Mouse (Mus musculus): Measurements from ENCODE around the gene Tomm34. TPM values are rescaled to one million over a fixed set of nuclear protein-coding genes. Genes with fewer than 3 reads are reported as not detected.

Tomm34 gene
- polyA plus RNA-seq, 1 experiment from 2014 or later = 58.9 TPM

DNA sequence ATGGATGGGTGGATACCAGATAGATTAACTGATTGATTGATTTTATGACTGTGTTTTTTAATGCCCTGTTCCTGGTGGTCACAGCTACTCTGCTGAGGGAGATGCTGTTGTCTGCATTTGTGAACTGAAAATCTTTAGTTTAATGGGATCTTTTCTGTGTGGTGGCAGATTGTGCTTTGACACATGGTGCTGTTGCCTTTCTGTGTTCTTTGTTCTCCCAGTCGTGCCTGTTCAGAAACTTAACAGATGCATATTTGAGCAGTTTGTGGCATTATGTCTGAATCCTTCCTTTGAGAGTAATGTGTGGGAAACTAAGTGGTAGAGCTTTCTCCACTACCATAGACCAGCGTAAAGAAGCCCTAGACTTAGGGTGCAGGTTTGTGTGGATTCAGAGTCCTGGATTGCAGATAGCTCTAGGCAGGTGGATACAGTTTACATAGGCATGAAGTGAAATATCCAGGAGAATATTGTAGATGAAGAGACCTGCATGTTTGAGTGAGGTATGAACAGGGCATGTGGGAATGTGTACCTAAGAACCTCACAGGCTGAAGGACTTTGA is 62.9 kb downstream of the Tomm34 start:
- H3K27me3 ChIP-seq = no peaks in the 10 kb centered on the region
- WGBS = 83% methylated on average over 2 of the region's 2 CpGs
- H3K27ac ChIP-seq = no peak overlapping the region
- no peaks in the 10 kb centered on the region for H3K9me3 ChIP-seq
- no peak overlapping the region for H3K9ac ChIP-seq
- H3K4me2 ChIP-seq (replicated peaks) = no peak overlapping the region
- H3K4me1 ChIP-seq = peaks cover 20% of the 10 kb centered on the region
- H3K36me3 ChIP-seq = peaks cover 17% of the 10 kb centered on the region
- H3K4me3 ChIP-seq = no peak overlapping the region
- no peak for ATAC-seq (ENCODE audit: insufficient number of reproducible peaks, insufficient read depth, low FRiP score, low TSS enrichment)

DNA sequence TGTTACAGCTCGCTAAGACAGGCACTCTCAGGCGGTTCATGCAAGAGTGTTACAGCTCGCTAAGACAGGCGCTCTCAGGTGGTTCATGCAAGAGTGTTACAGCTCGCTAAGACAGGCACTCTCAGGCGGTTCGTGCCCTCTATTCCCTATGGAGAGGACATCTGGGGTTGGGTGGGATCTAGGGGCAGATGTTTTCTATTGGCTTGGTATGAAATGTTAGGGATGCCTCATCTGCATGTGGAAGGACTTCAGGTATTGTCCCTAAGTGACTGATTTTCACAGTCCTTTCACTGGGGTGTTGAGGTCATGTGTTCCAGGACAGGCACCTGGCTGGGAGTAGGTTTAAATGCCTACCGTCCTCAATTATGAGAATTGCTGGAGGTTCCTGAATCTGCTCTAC is 63.4 kb downstream of the Tomm34 start:
- ATAC-seq (ENCODE audit: insufficient number of reproducible peaks, insufficient read depth, low FRiP score, low TSS enrichment) = no peak
- WGBS = 83% methylated on average over 8 of the region's 8 CpGs
- Histone ChIP-seq H3K4me1 (peaks cover 20% of the 10 kb centered on the region), H3K4me3 (no peak overlapping the region), H3K9me3 (no peaks in the 10 kb centered on the region), H3K27ac (no peak overlapping the region), H3K9ac (no peak overlapping the region), H3K4me2 (replicated peaks) (no peak overlapping the region), H3K27me3 (no peaks in the 10 kb centered on the region), H3K36me3 (peaks cover 12% of the 10 kb centered on the region)

DNA sequence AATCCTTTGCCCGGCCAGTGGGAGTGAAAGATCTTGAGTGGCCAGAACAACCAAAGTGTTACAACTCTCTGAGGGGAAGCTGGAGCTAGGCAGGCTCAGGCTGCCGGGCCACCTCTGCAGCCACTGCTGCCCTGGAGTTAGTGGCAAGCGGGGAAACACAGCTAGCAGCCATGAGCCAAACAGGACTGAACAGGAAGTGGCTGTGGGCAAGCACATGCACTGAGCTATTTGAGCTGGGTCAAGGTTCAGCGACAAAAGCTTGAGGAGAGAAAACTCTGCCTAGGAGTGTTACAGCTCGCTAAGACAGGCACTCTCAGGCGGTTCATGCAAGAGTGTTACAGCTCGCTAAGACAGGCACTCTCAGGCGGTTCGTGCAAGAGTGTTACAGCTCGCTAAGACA is 64.0 kb downstream of the Tomm34 start:
- Histone ChIP-seq H3K9me3 (no peaks in the 10 kb centered on the region), H3K36me3 (peaks cover 9% of the 10 kb centered on the region), H3K4me3 (no peak overlapping the region), H3K4me2 (replicated peaks) (no peak overlapping the region), H3K27ac (no peak overlapping the region), H3K4me1 (peaks cover 20% of the 10 kb centered on the region), H3K27me3 (no peaks in the 10 kb centered on the region), H3K9ac (no peak overlapping the region)
- WGBS = 66% methylated on average over 10 of the region's 10 CpGs
- no peak for ATAC-seq (ENCODE audit: insufficient number of reproducible peaks, insufficient read depth, low FRiP score, low TSS enrichment)

DNA sequence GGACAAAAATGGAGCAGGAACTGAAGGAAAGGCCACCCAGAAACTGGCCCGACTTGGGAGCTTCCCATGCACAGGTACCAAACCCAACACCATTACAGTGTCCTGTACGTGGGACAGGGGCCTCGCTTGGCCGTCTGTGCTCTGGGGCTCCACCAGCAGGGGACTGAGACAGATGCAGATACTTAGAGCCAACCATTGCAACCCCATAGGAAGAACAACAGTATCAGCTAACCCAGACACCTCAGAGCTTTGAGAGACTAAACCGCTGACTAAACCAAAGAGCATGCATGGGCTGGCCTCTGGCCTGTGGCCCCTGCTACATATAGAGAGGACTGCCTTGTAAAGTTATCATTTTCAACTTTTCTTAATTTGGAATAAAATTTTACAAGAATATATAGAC is 66.5 kb downstream of the Tomm34 start:
- H3K4me3 ChIP-seq = no peak overlapping the region
- ATAC-seq (ENCODE audit: insufficient number of reproducible peaks, insufficient read depth, low FRiP score, low TSS enrichment) = no peak
- no peak overlapping the region for H3K4me2 ChIP-seq (replicated peaks)
- H3K9me3 ChIP-seq = no peaks in the 10 kb centered on the region
- no peak overlapping the region for H3K27ac ChIP-seq
- H3K4me1 ChIP-seq = peaks cover 25% of the 10 kb centered on the region
- 72% methylated on average over 5 of the region's 5 CpGs for WGBS
- H3K27me3 ChIP-seq = no peaks in the 10 kb centered on the region
- H3K36me3 ChIP-seq = peaks cover 4% of the 10 kb centered on the region
- no peak overlapping the region for H3K9ac ChIP-seq

Other genes with a start within 250 kb of the Tomm34 start
- gene Kcnk15, start 217.5 kb downstream of the Tomm34 start, polyA plus RNA-seq (2016; fragmentation: Nextera tagmentation; extraction: Ambion mirVana) = not detected in 2 replicates
- gene Rims4, start 152.5 kb downstream of the Tomm34 start, polyA plus RNA-seq (2016; fragmentation: Nextera tagmentation; extraction: Ambion mirVana) = 0.73 and 0.87 TPM in 2 replicates
- 327 and 340 TPM in 2 replicates for gene Ywhab, start 76.2 kb downstream of the Tomm34 start, polyA plus RNA-seq (2016; fragmentation: Nextera tagmentation; extraction: Ambion mirVana)
- gene Pabpc1l, start 45.7 kb downstream of the Tomm34 start, polyA plus RNA-seq (2016; fragmentation: Nextera tagmentation; extraction: Ambion mirVana) = 2.4 and 3.5 TPM in 2 replicates
- gene Stk4, start 847 bp downstream of the Tomm34 start, polyA plus RNA-seq (2016; fragmentation: Nextera tagmentation; extraction: Ambion mirVana) = 24.2 and 25.4 TPM in 2 replicates
- 0.49 and 0.71 TPM in 2 replicates for gene Kcns1, start 99.9 kb upstream of the Tomm34 start, polyA plus RNA-seq (2016; fragmentation: Nextera tagmentation; extraction: Ambion mirVana)
- gene Wfdc5, start 111.6 kb upstream of the Tomm34 start, polyA plus RNA-seq (2016; fragmentation: Nextera tagmentation; extraction: Ambion mirVana) = not detected in 2 replicates
- 0.22 TPM in 1 of 2 replicates, not detected in the other for gene Wfdc12, start 119.4 kb upstream of the Tomm34 start, polyA plus RNA-seq (2016; fragmentation: Nextera tagmentation; extraction: Ambion mirVana)
- gene Wfdc15a, start 129.0 kb upstream of the Tomm34 start, polyA plus RNA-seq (2016; fragmentation: Nextera tagmentation; extraction: Ambion mirVana) = not detected in 2 replicates
- not detected in 2 replicates for gene Wfdc15b, start 150.5 kb upstream of the Tomm34 start, polyA plus RNA-seq (2016; fragmentation: Nextera tagmentation; extraction: Ambion mirVana)
- not detected in 2 replicates for gene Svs2, start 167.3 kb upstream of the Tomm34 start, polyA plus RNA-seq (2016; fragmentation: Nextera tagmentation; extraction: Ambion mirVana)
- not detected in 2 replicates for gene Svs3b, start 185.5 kb upstream of the Tomm34 start, polyA plus RNA-seq (2016; fragmentation: Nextera tagmentation; extraction: Ambion mirVana)
- gene Svs4, start 207.3 kb upstream of the Tomm34 start, polyA plus RNA-seq (2016; fragmentation: Nextera tagmentation; extraction: Ambion mirVana) = not detected in 2 replicates
- gene Svs3a, start 218.1 kb upstream of the Tomm34 start, polyA plus RNA-seq (2016; fragmentation: Nextera tagmentation; extraction: Ambion mirVana) = not detected in 2 replicates
- gene Svs6, start 245.6 kb upstream of the Tomm34 start, polyA plus RNA-seq (2016; fragmentation: Nextera tagmentation; extraction: Ambion mirVana) = not detected in 2 replicates

Measured in embryonic facial prominence, embryonic 12.5 days (tissue).